Mouse (Mus musculus) embryonic fibroblast, embryonic 13.5 days (primary cell): ENCODE data around the gene Gramd1b.

Experiments used
- CTCF ChIP-seq: IDR thresholded peaks from 2 replicates; pipeline ENCODE4 v1.5.1; 2011; ENCODE audit warnings: mild to moderate bottlenecking, control low read depth, low read length, moderate library complexity, borderline replicate concordance; ENCODE audit not compliant: insufficient read depth
- POLR2A ChIP-seq: IDR thresholded peaks from 2 replicates; pipeline ENCODE4 v1.6.1; 2011; ENCODE audit warnings: low read depth, mild to moderate bottlenecking, control low read depth, low read length, moderate library complexity

- TF ChIP-seq CTCF (no peak), POLR2A (no peak)
These were observed 14.0 kb upstream of the Gramd1b start for GRCm38 (mm10) chr9:40545193-40545592.
